Mouse (Mus musculus): ENCODE results near the gene Gm42421.

Gene Gm42421

GRCm38 (mm10) chr5:143941588-143941987, 13.6 kb downstream of the Gm42421 start:
- no peak for DNase-seq

- no peak for DNase-seq
Measured at GRCm38 (mm10) chr5:143943231-143944125, 15.5 kb downstream of the Gm42421 start.

DNA sequence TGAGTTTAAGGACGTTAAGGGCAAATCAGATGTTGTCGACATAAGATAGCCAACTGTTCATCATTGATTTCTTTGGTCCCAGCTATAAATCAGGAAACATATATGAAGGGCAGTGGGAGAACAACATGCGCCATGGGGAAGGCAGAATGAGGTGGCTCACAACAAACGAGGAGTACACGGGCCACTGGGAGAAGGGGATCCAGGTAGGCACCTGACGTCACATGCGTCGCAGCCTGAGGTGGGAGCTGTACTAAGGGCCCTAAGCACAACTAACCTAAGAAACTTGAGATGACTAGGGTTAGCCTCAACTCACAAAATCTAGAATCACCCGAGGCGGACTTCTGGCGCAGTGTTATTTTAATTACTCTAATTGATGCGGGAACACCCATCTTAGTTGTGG, 20.4 kb downstream of the Gm42421 start:
- DNase-seq, result no peak

DNA sequence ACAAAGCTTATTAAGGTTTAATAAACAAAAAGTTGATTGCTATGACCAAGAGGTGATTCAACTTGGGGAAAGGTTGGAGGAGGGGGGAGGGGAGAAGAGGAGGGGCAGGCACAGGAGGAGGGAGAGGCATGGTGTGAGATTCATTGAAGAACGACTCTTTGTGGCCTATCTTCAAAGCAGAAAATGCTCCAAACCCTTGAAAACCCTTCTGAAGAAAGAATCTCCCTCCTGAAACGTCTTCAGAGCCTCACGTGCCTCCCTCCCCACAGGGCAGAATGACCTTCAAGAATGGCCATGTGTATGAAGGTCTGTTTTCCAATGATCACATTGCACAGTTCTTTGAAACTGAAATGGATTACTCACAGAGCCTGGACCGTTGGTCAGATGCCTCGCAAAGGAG, 22.0 kb downstream of the Gm42421 start:
- DNase-seq, result no peak

DNA sequence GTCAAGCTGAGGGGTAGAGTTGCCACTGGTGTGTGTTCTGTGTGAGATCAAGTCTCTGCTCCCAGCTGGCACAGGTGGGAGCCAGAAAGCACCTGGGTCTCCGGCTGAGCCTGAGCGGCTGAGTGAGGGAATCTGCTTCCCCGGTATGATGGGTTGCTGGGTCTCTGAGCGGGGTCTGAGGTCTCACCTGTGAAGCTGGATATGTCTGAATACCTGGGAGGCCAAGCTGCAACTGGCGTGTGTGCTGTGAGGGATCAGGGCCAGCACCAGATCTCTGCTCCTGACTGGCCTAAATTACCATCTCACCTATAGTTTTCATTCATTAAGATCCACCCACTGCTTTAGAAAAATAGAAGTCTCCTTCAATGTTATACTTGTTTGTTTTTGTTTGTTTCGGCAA, 29.1 kb downstream of the Gm42421 start:
- no peak for DNase-seq

DNA sequence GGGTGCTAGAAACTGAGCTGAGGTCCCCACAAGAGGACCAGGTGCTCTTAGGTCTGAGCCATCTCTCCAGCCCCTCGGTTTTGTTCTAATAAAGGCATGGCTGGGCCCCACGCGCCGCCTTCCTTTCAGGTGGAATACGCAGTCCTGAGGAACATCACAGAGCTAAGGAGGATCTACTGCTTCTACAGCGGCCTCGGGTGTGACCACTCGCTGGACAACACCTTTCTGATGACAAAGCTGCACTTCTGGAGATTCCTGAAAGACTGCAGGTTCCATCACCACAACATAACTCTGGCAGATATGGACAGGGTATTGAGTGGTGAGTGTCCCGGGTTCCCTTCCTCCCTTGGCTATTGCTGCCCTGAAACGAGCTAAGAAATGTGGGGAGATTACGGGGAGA, 31.6 kb downstream of the Gm42421 start:
- no peak for DNase-seq

DNA sequence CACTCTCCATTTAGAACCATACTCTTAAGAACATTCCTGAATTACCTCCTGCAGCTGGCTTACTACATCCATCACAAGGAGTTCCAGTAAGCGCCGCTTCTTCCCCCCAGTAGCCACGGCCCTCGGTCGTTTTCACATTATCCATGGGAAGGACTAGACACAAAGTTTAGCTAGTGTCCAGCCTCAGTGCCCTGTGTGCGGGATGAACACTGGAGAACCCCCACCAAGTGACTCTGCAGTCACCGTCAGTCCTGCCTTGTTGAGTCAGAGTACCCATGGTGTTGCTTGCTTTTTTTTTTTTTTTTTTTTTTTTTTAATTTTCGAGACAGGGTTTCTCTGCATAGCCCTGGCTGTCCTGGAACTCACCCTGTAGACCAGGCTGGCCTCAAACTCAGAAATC, 33.2 kb downstream of the Gm42421 start:
- DNase-seq, result no peak

DNA sequence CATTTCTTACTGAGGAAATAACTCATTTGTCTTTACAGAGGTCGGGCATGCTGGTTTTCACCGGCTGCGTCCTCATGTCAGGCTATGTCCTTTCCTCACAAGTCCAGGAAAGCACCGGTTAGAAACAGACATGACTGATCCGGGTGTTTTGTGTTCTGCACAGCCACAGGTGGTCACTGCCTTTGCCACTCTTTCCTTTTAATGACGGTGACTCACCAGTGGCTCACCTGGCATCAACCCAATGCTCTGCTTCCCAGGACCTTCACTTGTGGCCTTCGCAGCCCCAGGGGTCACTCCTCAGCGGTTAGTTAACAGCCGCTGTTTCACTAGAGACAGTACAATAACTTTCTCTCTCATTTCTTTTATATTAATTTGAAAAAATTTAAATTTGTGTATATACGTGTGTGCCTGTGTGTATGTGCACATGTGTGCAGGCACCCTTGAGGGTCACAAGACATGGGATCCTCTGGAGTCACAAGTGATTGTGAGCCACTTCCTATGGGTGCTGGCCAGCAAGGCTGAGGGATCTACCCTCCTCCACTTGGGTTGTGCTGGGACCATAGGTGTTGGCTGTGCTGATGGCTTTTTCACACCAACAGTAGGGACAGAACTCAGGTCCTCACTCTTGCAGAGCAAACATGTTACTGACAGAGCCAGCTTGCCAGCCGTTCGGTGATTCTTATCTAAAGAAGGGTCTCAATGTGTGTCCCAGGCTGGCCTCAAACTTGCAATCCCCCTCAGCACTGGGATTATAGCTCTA, 37.8 kb downstream of the Gm42421 start:
- no peak for DNase-seq

DNA sequence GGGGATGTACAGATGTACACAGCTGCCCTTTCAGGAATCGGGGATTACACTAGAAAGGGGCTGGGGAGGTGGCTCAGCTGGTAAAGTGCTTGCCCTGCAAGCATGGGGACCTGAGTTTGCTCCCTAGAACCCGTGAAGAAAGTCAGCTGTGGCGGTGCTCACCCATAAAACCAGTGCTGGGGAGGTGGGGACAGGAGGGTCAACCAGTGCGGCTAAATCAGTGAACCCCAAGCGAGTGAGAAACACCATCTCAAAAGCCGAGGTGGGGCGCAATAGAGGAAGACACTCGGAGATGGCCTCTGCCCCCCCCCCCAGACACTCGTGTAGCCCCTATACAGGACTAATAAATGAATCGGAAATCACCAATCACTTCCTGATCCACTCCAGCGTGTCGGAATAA, 38.7 kb downstream of the Gm42421 start:
- DNase-seq, result no peak

DNA sequence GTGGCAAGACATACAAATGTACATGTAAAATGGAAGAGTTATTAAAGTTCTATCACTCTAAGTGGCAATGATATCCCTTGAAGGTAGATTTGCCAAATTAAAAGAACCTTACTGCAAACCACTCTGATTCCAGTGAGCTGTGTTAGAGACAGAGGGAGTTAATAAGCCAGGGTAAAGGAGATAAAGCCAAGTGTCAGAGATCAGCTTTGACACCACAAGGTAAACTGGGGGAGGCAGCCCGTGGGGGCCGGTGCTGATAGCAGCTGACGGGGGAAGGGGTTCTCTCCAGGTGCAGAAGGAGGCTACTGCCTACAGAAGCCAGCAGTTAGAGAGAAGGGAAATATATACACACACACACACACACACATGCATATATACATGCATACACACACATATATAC, 44.7 kb downstream of the Gm42421 start:
- no peak for DNase-seq

GRCm38 (mm10) chr5:143974931-143975630, 47.1 kb downstream of the Gm42421 start:
- peak in 1 of 2 experiments; percentile 59 for DNase-seq

DNA sequence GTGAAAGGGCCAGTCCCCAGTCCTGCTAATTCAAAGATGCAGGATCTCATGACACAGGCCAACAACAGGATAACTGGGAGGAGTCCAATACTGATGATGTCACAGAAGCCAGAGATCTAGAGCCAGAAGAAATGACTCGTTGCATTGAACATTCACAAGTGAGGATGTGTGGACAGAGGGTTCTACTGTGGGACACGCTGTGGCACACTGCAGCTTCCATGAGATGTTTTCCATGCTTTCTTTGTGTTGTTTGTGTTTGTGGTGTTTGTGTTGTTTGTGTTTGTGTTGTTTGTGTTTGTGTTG, 47.6 kb downstream of the Gm42421 start:
- no peak for DNase-seq

DNA sequence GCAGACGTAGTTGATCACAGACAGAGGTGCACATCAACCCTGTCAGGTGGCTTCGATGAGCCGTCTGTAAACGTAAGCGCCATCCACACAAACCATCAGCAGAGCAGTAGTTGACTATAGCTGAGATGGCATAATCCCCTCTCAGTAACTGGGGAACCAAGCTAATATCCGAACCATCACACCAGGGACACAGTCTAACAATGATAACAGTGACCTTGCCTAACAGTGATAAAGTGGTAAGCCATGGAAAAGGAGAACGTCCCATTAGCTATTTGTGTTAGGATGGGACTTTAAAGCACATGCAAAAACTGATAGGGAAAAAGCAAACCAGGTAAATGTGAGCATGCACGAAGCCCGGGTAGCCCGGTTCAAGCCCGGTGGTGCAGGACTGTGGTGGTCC, 48.3 kb downstream of the Gm42421 start:
- no peak for DNase-seq

- no peak for DNase-seq
Measured at GRCm38 (mm10) chr5:143976726-143977431, 48.9 kb downstream of the Gm42421 start.

DNA sequence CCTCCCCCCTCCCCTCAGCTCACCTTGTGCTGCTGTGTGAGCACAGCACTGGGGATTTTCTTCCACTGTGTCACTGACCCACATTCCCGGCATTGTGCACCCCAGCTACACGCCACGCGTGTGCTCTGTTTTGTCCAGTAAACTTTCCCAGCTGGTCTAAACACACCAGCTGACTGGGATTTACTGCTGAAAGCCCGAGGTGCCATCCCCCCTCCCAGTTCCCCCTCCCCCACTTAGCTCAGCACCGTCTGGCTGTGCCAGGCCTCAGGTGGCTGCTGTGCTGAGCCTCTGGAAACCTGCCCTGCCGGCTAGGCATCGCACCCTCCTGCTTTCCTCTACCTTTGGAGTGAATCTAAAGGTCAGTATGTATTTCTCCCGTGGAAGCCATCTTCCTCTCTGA, 52.9 kb downstream of the Gm42421 start:
- no peak for DNase-seq

- DNase-seq, result no peak
Measured at GRCm38 (mm10) chr5:143982361-143982760, 54.4 kb downstream of the Gm42421 start.

- no peak for DNase-seq
Measured at GRCm38 (mm10) chr5:143985381-143985780, 57.4 kb downstream of the Gm42421 start.

Measured in spleen, adult 18-20 months (tissue).